Mouse (Mus musculus): ENCODE measurements around the gene Il4.

Gene Il4

GRCm38 (mm10) chr11:53623573-53623972, 5.1 kb upstream of the Il4 start:
- DNase-seq (ENCODE audit: low spot score): no peak

- no peak for DNase-seq (ENCODE audit: low spot score)
Observed at GRCm38 (mm10) chr11:53622440-53622806, 4.0 kb upstream of the Il4 start.

GRCm38 (mm10) chr11:53621582-53622439, 3.3 kb upstream of the Il4 start:
- DNase-seq (ENCODE audit: low spot score): no peak

GRCm38 (mm10) chr11:53620094-53620493, 1.6 kb upstream of the Il4 start:
- DNase-seq (ENCODE audit: low spot score): no peak

- no peak for DNase-seq (ENCODE audit: low spot score)
Observed at GRCm38 (mm10) chr11:53619428-53619827, 959 bp upstream of the Il4 start.

- no peak for DNase-seq (ENCODE audit: low spot score)
Observed at GRCm38 (mm10) chr11:53617562-53618109, 833 bp downstream of the Il4 start.

GRCm38 (mm10) chr11:53616748-53617558, 1.5 kb downstream of the Il4 start:
- DNase-seq (ENCODE audit: low spot score): no peak

GRCm38 (mm10) chr11:53615575-53615974, 2.9 kb downstream of the Il4 start:
- DNase-seq (ENCODE audit: low spot score): no peak

GRCm38 (mm10) chr11:53615172-53615571, 3.3 kb downstream of the Il4 start:
- DNase-seq (ENCODE audit: low spot score): no peak

- DNase-seq (ENCODE audit: low spot score): no peak
Observed at GRCm38 (mm10) chr11:53609672-53610071, 8.8 kb downstream of the Il4 start.

- DNase-seq (ENCODE audit: low spot score): no peak
Observed at GRCm38 (mm10) chr11:53609231-53609630, 9.2 kb downstream of the Il4 start.

GRCm38 (mm10) chr11:53605609-53606008, 12.9 kb downstream of the Il4 start:
- no peak for DNase-seq (ENCODE audit: low spot score)

GRCm38 (mm10) chr11:53604983-53605382, 13.5 kb downstream of the Il4 start:
- no peak for DNase-seq (ENCODE audit: low spot score)

GRCm38 (mm10) chr11:53591116-53591515, 27.4 kb downstream of the Il4 start:
- DNase-seq (ENCODE audit: low spot score): no peak

GRCm38 (mm10) chr11:53590368-53590768, 28.1 kb downstream of the Il4 start:
- no peak for DNase-seq (ENCODE audit: low spot score)

GRCm38 (mm10) chr11:53588279-53588678, 30.2 kb downstream of the Il4 start:
- DNase-seq (ENCODE audit: low spot score): no peak

- DNase-seq (ENCODE audit: low spot score): no peak
Observed at GRCm38 (mm10) chr11:53585510-53585909, 33.0 kb downstream of the Il4 start.

- DNase-seq (ENCODE audit: low spot score): no peak
Observed at GRCm38 (mm10) chr11:53584849-53585248, 33.6 kb downstream of the Il4 start.

GRCm38 (mm10) chr11:53583151-53583550, 35.3 kb downstream of the Il4 start:
- no peak for DNase-seq (ENCODE audit: low spot score)

- no peak for DNase-seq (ENCODE audit: low spot score)
Observed at GRCm38 (mm10) chr11:53580562-53580961, 37.9 kb downstream of the Il4 start.

- DNase-seq (ENCODE audit: low spot score): peak; percentile 77
Observed at GRCm38 (mm10) chr11:53567224-53568014, 51.0 kb downstream of the Il4 start, which contains the start of gene Kif3a. Kif3a (plus strand) TSS chr11:53567379.

- DNase-seq (ENCODE audit: low spot score): no peak
Observed at GRCm38 (mm10) chr11:53566646-53567045, 51.8 kb downstream of the Il4 start.

Data from urinary bladder, postnatal 10 days (tissue).